Mouse (Mus musculus) heart, embryonic 13.5 days (tissue): ENCODE measurements around the gene Maco1. TPM values are rescaled to one million over a fixed set of nuclear protein-coding genes. Genes with fewer than 3 reads are reported as not detected.

ENCODE experiments used
- ATAC-seq: fragments of 200-750 bp; cut with Nextera tagmentation; 2 replicates; pipeline ENCODE4 v1.8.0; 2017; ENCODE audit warnings: moderate TSS enrichment; ENCODE audit not compliant: insufficient number of reproducible peaks, low FRiP score, low TSS enrichment; ENCODE audit errors: extremely low read depth
- H3K27ac ChIP-seq: fragments of 300-500 bp; sonication (generic); replicated peaks from 2 replicates; pipeline ENCODE4 v1.5.1; 2015; ENCODE audit warnings: moderate library complexity, mild to moderate bottlenecking, inconsistent platforms
- H3K27me3 ChIP-seq: fragments of 300-500 bp; sonication (generic); replicated peaks from 2 replicates; pipeline ENCODE4 v1.6.1; 2015; ENCODE audit warnings: mild to moderate bottlenecking, inconsistent platforms
- H3K36me3 ChIP-seq: fragments of 300-500 bp; sonication (generic); 2 replicates; pipeline ENCODE4 v1.6.1; 2015; ENCODE audit warnings: mild to moderate bottlenecking, inconsistent platforms
- H3K4me1 ChIP-seq: fragments of 300-500 bp; sonication (generic); 2 replicates; pipeline ENCODE4 v1.6.1; 2015; ENCODE audit warnings: inconsistent platforms
- H3K4me2 ChIP-seq: fragments of 300-500 bp; sonication (generic); 2 replicates; pipeline ENCODE4 v1.6.1; 2015; ENCODE audit warnings: inconsistent platforms, mild to moderate bottlenecking, moderate library complexity
- H3K4me3 ChIP-seq: fragments of 300-500 bp; sonication (generic); 2 replicates; pipeline ENCODE4 v1.5.1; 2015; ENCODE audit warnings: moderate library complexity, mild to moderate bottlenecking, inconsistent platforms
- H3K9ac ChIP-seq: fragments of 300-500 bp; sonication (generic); 2 replicates; pipeline ENCODE4 v1.6.1; 2015; ENCODE audit warnings: inconsistent platforms, mild to moderate bottlenecking, moderate library complexity
- H3K9me3 ChIP-seq: fragments of 300-500 bp; sonication (generic); 2 replicates; pipeline ENCODE4 v1.6.1; 2016; ENCODE audit warnings: inconsistent platforms
- WGBS: fragments of 180-500 bp; shearing (Covaris S2); methylation state at CpG from one replicate; pipeline ENCODE4 v1.1.7; 2015; ENCODE audit warnings: mixed read lengths; 5-methylcytosine and 5-hydroxymethylcytosine counted together
- polyA plus RNA-seq: library from polyadenylated mRNA; unstranded; fragments of >200 nt; fragmentation: Nextera tagmentation; extraction: Ambion mirVana; gene quantifications from 2 replicates; pipeline ENCODE4 v1.2.1, GENCODE M21; 2015

Gene Maco1
- polyA plus RNA-seq, 1 experiment from 2014 or later: 25.0 TPM

GRCm38 (mm10) chr4:134759564-134759963 is 93.6 kb downstream of the Maco1 start:
- WGBS: 75% methylated on average over 7 of the region's 7 CpGs
- H3K4me3 ChIP-seq: no peak overlapping the region
- H3K36me3 ChIP-seq: no peaks in the 10 kb centered on the region
- H3K9me3 ChIP-seq: no peaks in the 10 kb centered on the region
- H3K4me2 ChIP-seq: peak overlapping the region; percentile 54; the same call in 1 of the 2 replicates
- H3K9ac ChIP-seq: peak overlapping the region; percentile 34
- peak overlapping the region; percentile 78 for H3K27ac ChIP-seq
- H3K27me3 ChIP-seq: no peaks in the 10 kb centered on the region
- no peak for ATAC-seq
- H3K4me1 ChIP-seq: peaks cover 81% of the 10 kb centered on the region

- Histone ChIP-seq H3K27me3 (no peaks in the 10 kb centered on the region), H3K27ac (0 out of 2 replicates have a peak overlapping the region, but pooled peaks have one; percentile 5), H3K36me3 (no peaks in the 10 kb centered on the region), H3K4me1 (peaks cover 81% of the 10 kb centered on the region), H3K9ac (no peak overlapping the region), H3K4me3 (no peak overlapping the region), H3K4me2 (no peak overlapping the region), H3K9me3 (no peaks in the 10 kb centered on the region)
- 83% methylated on average over 14 of the region's 14 CpGs for WGBS
- ATAC-seq: no peak
Observed at GRCm38 (mm10) chr4:134758922-134759321, 94.2 kb downstream of the Maco1 start.

- WGBS: 72% methylated on average over 4 of the region's 4 CpGs
- Histone ChIP-seq H3K27ac (0 out of 2 replicates have a peak overlapping the region, but pooled peaks have one; percentile 5), H3K36me3 (no peaks in the 10 kb centered on the region), H3K4me3 (no peak overlapping the region), H3K4me1 (peaks cover 82% of the 10 kb centered on the region), H3K9ac (no peak overlapping the region), H3K9me3 (no peaks in the 10 kb centered on the region), H3K27me3 (no peaks in the 10 kb centered on the region), H3K4me2 (no peak overlapping the region)
- no peak for ATAC-seq
Observed at GRCm38 (mm10) chr4:134758367-134758766, 94.8 kb downstream of the Maco1 start.

- 83% methylated on average over 7 of the region's 7 CpGs for WGBS
- no peak overlapping the region for H3K27ac ChIP-seq
- H3K36me3 ChIP-seq: 0 out of 2 replicates have a peak, but pooled peaks cover 5% of the 10 kb centered on the region
- H3K4me2 ChIP-seq: no peak overlapping the region
- H3K4me1 ChIP-seq: peaks cover 84% of the 10 kb centered on the region
- H3K9me3 ChIP-seq: no peaks in the 10 kb centered on the region
- no peak overlapping the region for H3K9ac ChIP-seq
- no peak overlapping the region for H3K4me3 ChIP-seq
- ATAC-seq: no peak
- H3K27me3 ChIP-seq: no peaks in the 10 kb centered on the region
Observed at GRCm38 (mm10) chr4:134756953-134757352, 96.2 kb downstream of the Maco1 start.

- Histone ChIP-seq H3K36me3 (0 out of 2 replicates have a peak, but pooled peaks cover 9% of the 10 kb centered on the region), H3K9ac (no peak overlapping the region), H3K4me2 (no peak overlapping the region), H3K27me3 (no peaks in the 10 kb centered on the region), H3K27ac (no peak overlapping the region), H3K4me1 (peaks cover 81% of the 10 kb centered on the region), H3K4me3 (no peak overlapping the region), H3K9me3 (no peaks in the 10 kb centered on the region)
- 71% methylated on average over 13 of the region's 13 CpGs for WGBS
- no peak for ATAC-seq
Observed at GRCm38 (mm10) chr4:134754941-134755340, 98.2 kb downstream of the Maco1 start.

- peaks cover 14% of the 10 kb centered on the region for H3K36me3 ChIP-seq
- H3K9ac ChIP-seq: peak overlapping the region; percentile 44; the same call in 1 of the 2 replicates
- H3K27ac ChIP-seq: 0 out of 2 replicates have a peak overlapping the region, but pooled peaks have one; percentile 21
- H3K4me3 ChIP-seq: no peak overlapping the region
- no peak overlapping the region for H3K4me2 ChIP-seq
- no peaks in the 10 kb centered on the region for H3K9me3 ChIP-seq
- ATAC-seq: no peak
- H3K4me1 ChIP-seq: peaks cover 75% of the 10 kb centered on the region
- 35% methylated on average over 10 of the region's 10 CpGs for WGBS
- H3K27me3 ChIP-seq: no peaks in the 10 kb centered on the region
Observed at GRCm38 (mm10) chr4:134754371-134754770, 98.8 kb downstream of the Maco1 start.

DNA sequence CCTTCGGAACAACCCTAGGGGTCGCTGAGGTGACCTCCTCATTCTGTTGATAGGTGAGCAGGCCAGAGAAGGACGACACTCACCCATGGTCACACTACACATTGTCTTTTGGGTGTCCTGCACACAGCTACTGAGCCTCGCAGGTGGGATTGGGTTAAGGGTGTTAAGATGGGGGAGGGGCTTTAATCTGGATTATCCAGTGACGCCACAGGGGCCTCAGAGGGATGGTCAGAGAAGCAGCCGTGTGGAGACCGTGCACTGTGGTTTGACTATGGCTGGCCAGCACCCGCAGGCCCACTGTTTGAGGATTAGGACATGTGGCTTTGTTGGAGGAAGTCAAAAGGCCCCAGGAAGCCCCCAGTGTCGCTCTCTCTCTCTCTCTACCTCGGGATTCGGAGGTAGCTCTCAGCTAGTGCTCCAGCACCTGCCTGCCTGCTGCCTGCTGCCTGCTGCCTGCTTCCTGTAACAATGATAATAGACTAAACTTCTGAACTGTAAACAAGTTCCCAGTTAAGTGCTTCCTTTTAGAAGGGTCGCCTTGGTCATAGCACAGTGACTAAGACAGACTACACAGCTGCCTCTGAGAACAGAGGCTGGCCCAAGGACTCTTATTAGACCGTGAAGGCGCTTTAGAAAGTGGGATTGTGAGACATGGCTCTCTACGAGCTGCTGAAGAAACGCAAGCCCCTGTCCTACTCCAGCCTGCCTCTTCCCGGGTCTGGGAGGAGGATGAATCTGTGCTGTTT is 99.5 kb downstream of the Maco1 start:
- H3K4me3 ChIP-seq: no peak overlapping the region
- WGBS: 47% methylated on average over 17 of the region's 17 CpGs
- ATAC-seq: no peak
- H3K9me3 ChIP-seq: no peaks in the 10 kb centered on the region
- H3K27me3 ChIP-seq: no peaks in the 10 kb centered on the region
- peaks cover 21% of the 10 kb centered on the region for H3K36me3 ChIP-seq
- H3K27ac ChIP-seq: peak overlapping the region; percentile 70
- peaks cover 68% of the 10 kb centered on the region for H3K4me1 ChIP-seq
- peak overlapping the region; percentile 44; the same call in 1 of the 2 replicates for H3K9ac ChIP-seq
- no peak overlapping the region for H3K4me2 ChIP-seq

GRCm38 (mm10) chr4:134752911-134753426 is 100.2 kb downstream of the Maco1 start:
- Histone ChIP-seq H3K27me3 (no peaks in the 10 kb centered on the region), H3K4me3 (no peak overlapping the region), H3K9ac (peak overlapping the region; percentile 6; the same call in 1 of the 2 replicates), H3K4me1 (peaks cover 61% of the 10 kb centered on the region), H3K9me3 (no peaks in the 10 kb centered on the region), H3K27ac (peak overlapping the region; percentile 70), H3K4me2 (no peak overlapping the region), H3K36me3 (peaks cover 28% of the 10 kb centered on the region)
- 27% methylated on average over 11 of the region's 11 CpGs for WGBS
- no peak for ATAC-seq

Other genes with a start within 250 kb of the Maco1 start
- gene Man1c1, start 149.1 kb downstream of the Maco1 start, polyA plus RNA-seq: 5.3 and 6.3 TPM in 2 replicates
- 12.2 and 13.5 TPM in 2 replicates for gene Ldlrap1, start 85.3 kb downstream of the Maco1 start, polyA plus RNA-seq
- 13.0 and 19.3 TPM in 2 replicates for gene Rhd, start 11.2 kb upstream of the Maco1 start, polyA plus RNA-seq
- 132 and 149 TPM in 2 replicates for gene Tmem50a, start 61.7 kb upstream of the Maco1 start, polyA plus RNA-seq
- gene Rsrp1, start 70.2 kb upstream of the Maco1 start, polyA plus RNA-seq: 325 and 327 TPM in 2 replicates
- gene Syf2, start 77.6 kb upstream of the Maco1 start, polyA plus RNA-seq: 53.0 and 55.6 TPM in 2 replicates